Mouse (Mus musculus) liver, embryonic 13.5 days (tissue): Measurements from ENCODE around the gene Dctn3. TPM values are rescaled to one million over a fixed set of nuclear protein-coding genes. Genes with fewer than 3 reads are reported as not detected.

Experiments
- ATAC-seq: fragments of 200-750 bp; cut with Nextera tagmentation; 2 replicates; pipeline ENCODE4 v1.8.0; 2017; ENCODE audit warnings: low read depth, mild to moderate bottlenecking, moderate number of reproducible peaks, moderate library complexity
- DNase-seq: peaks from one replicate; pipeline ENCODE4 v3.0.0; 2022
- H3K27ac ChIP-seq: fragments of 300-500 bp; sonication (generic); 2 replicates; pipeline ENCODE4 v1.5.1; 2015; ENCODE audit warnings: moderate library complexity, mild to moderate bottlenecking, inconsistent platforms
- H3K27me3 ChIP-seq: fragments of 300-500 bp; sonication (generic); 2 replicates; pipeline ENCODE4 v1.6.1; 2015; ENCODE audit warnings: mild to moderate bottlenecking, inconsistent platforms
- H3K36me3 ChIP-seq: fragments of 300-500 bp; sonication (generic); 2 replicates; pipeline ENCODE4 v1.6.1; 2015; ENCODE audit warnings: mild to moderate bottlenecking, inconsistent platforms
- H3K4me1 ChIP-seq: fragments of 300-500 bp; sonication (generic); replicated peaks from 2 replicates; pipeline ENCODE4 v1.6.1; 2015; ENCODE audit warnings: inconsistent platforms
- H3K4me2 ChIP-seq: fragments of 300-500 bp; sonication (generic); 2 replicates; pipeline ENCODE4 v1.6.1; 2015; ENCODE audit warnings: inconsistent platforms, mild to moderate bottlenecking, moderate library complexity
- H3K4me3 ChIP-seq: fragments of 300-500 bp; sonication (generic); replicated peaks from 2 replicates; pipeline ENCODE4 v1.5.1; 2015; ENCODE audit warnings: mild to moderate bottlenecking, inconsistent platforms
- H3K9ac ChIP-seq: fragments of 300-500 bp; sonication (generic); 2 replicates; pipeline ENCODE4 v1.6.1; 2015; ENCODE audit warnings: mild to moderate bottlenecking, inconsistent platforms
- H3K9me3 ChIP-seq: fragments of 300-500 bp; sonication (generic); replicated peaks from 2 replicates; pipeline ENCODE4 v1.6.1; 2016; ENCODE audit warnings: inconsistent platforms
- WGBS: fragments of 180-500 bp; shearing (Covaris S2); methylation state at CpG from one replicate; pipeline ENCODE4 v1.1.7; 2015; ENCODE audit not compliant: insufficient replicate concordance; 5-methylcytosine and 5-hydroxymethylcytosine counted together
- polyA plus RNA-seq: library from polyadenylated mRNA; unstranded; fragments of >200 nt; fragmentation: Nextera tagmentation; extraction: Ambion mirVana; gene quantifications from 2 replicates; pipeline ENCODE4 v1.2.1, GENCODE M21; 2015

Dctn3 gene
- polyA plus RNA-seq, 1 experiment from 2014 or later, result 90.0 TPM

GRCm38 (mm10) chr4:41681947-41682346 is 41.0 kb downstream of the Dctn3 start:
- Histone ChIP-seq H3K4me2 (no peak overlapping the region), H3K36me3 (no peaks in the 10 kb centered on the region), H3K27me3 (peaks cover 62% of the 10 kb centered on the region), H3K4me3 (no peak overlapping the region), H3K9ac (no peak overlapping the region), H3K9me3 (no peaks in the 10 kb centered on the region), H3K27ac (no peak overlapping the region), H3K4me1 (no peaks in the 10 kb centered on the region)
- 67% methylated on average over 10 of the region's 10 CpGs for WGBS
- no peak for DNase-seq
- ATAC-seq, result no peak

- H3K27ac ChIP-seq, result no peak overlapping the region
- ATAC-seq (no peak), DNase-seq (no peak)
- no peak overlapping the region for H3K4me3 ChIP-seq
- H3K9ac ChIP-seq, result no peak overlapping the region
- H3K27me3 ChIP-seq, result peaks cover 63% of the 10 kb centered on the region
- H3K4me1 ChIP-seq, result no peaks in the 10 kb centered on the region
- no peaks in the 10 kb centered on the region for H3K36me3 ChIP-seq
- WGBS, result 48% methylated on average over 4 of the region's 4 CpGs
- no peak overlapping the region for H3K4me2 ChIP-seq
- no peaks in the 10 kb centered on the region for H3K9me3 ChIP-seq
Measured at GRCm38 (mm10) chr4:41681176-41681575, 41.8 kb downstream of the Dctn3 start.

GRCm38 (mm10) chr4:41679291-41679690 is 43.7 kb downstream of the Dctn3 start:
- ATAC-seq (no peak), DNase-seq (no peak)
- 70% methylated on average over 1 of the region's 2 CpGs for WGBS
- Histone ChIP-seq H3K4me1 (no peaks in the 10 kb centered on the region), H3K4me2 (no peak overlapping the region), H3K9me3 (no peaks in the 10 kb centered on the region), H3K36me3 (no peaks in the 10 kb centered on the region), H3K4me3 (no peak overlapping the region), H3K9ac (no peak overlapping the region), H3K27ac (no peak overlapping the region), H3K27me3 (peaks cover 62% of the 10 kb centered on the region)

- no peak overlapping the region for H3K4me3 ChIP-seq
- H3K36me3 ChIP-seq, result no peaks in the 10 kb centered on the region
- H3K27me3 ChIP-seq, result peaks cover 58% of the 10 kb centered on the region
- H3K9me3 ChIP-seq, result no peaks in the 10 kb centered on the region
- H3K9ac ChIP-seq, result no peak overlapping the region
- no peak overlapping the region for H3K27ac ChIP-seq
- DNase-seq (no peak), ATAC-seq (no peak)
- 57% methylated on average over 6 of the region's 6 CpGs for WGBS
- no peak overlapping the region for H3K4me2 ChIP-seq
- no peaks in the 10 kb centered on the region for H3K4me1 ChIP-seq
Measured at GRCm38 (mm10) chr4:41678863-41679262, 44.1 kb downstream of the Dctn3 start.

- WGBS, result 44% methylated on average over 11 of the region's 13 CpGs
- Histone ChIP-seq H3K9ac (no peak overlapping the region), H3K4me1 (no peaks in the 10 kb centered on the region), H3K4me3 (no peak overlapping the region), H3K4me2 (no peak overlapping the region), H3K9me3 (no peaks in the 10 kb centered on the region), H3K27ac (no peak overlapping the region), H3K27me3 (peaks cover 58% of the 10 kb centered on the region), H3K36me3 (no peaks in the 10 kb centered on the region)
- ATAC-seq (no peak), DNase-seq (no peak)
Measured at GRCm38 (mm10) chr4:41677006-41677629, 45.9 kb downstream of the Dctn3 start.

GRCm38 (mm10) chr4:41676248-41677005 is 46.5 kb downstream of the Dctn3 start:
- H3K9ac ChIP-seq, result no peak overlapping the region
- no peak overlapping the region for H3K27ac ChIP-seq
- H3K4me3 ChIP-seq, result no peak overlapping the region
- DNase-seq (no peak), ATAC-seq (no peak)
- peaks cover 53% of the 10 kb centered on the region for H3K27me3 ChIP-seq
- 36% methylated on average over 17 of the region's 17 CpGs for WGBS
- H3K9me3 ChIP-seq, result no peaks in the 10 kb centered on the region
- H3K4me2 ChIP-seq, result no peak overlapping the region
- H3K36me3 ChIP-seq, result no peaks in the 10 kb centered on the region
- no peaks in the 10 kb centered on the region for H3K4me1 ChIP-seq

GRCm38 (mm10) chr4:41673186-41673585 is 49.8 kb downstream of the Dctn3 start:
- ATAC-seq (no peak), DNase-seq (no peak)
- H3K27ac ChIP-seq, result no peak overlapping the region
- H3K27me3 ChIP-seq, result peaks cover 32% of the 10 kb centered on the region
- H3K9ac ChIP-seq, result no peak overlapping the region
- H3K9me3 ChIP-seq, result no peaks in the 10 kb centered on the region
- H3K4me3 ChIP-seq, result no peak overlapping the region
- H3K4me1 ChIP-seq, result no peaks in the 10 kb centered on the region
- WGBS, result 63% methylated on average over 19 of the region's 19 CpGs
- no peaks in the 10 kb centered on the region for H3K36me3 ChIP-seq
- no peak overlapping the region for H3K4me2 ChIP-seq

- H3K9ac ChIP-seq, result no peak overlapping the region
- H3K36me3 ChIP-seq, result no peaks in the 10 kb centered on the region
- DNase-seq (no peak), ATAC-seq (no peak)
- H3K4me2 ChIP-seq, result no peak overlapping the region
- H3K4me3 ChIP-seq, result no peak overlapping the region
- no peaks in the 10 kb centered on the region for H3K4me1 ChIP-seq
- 29% methylated on average over 8 of the region's 8 CpGs for WGBS
- H3K27ac ChIP-seq, result no peak overlapping the region
- no peaks in the 10 kb centered on the region for H3K9me3 ChIP-seq
- peaks cover 26% of the 10 kb centered on the region for H3K27me3 ChIP-seq
Measured at GRCm38 (mm10) chr4:41672522-41672963, 50.4 kb downstream of the Dctn3 start.

- Histone ChIP-seq H3K36me3 (no peaks in the 10 kb centered on the region), H3K9ac (no peak overlapping the region), H3K4me3 (no peak overlapping the region), H3K27ac (no peak overlapping the region), H3K4me2 (no peak overlapping the region), H3K4me1 (no peaks in the 10 kb centered on the region), H3K9me3 (no peaks in the 10 kb centered on the region), H3K27me3 (peaks cover 22% of the 10 kb centered on the region)
- 20% methylated on average over 8 of the region's 8 CpGs for WGBS
- ATAC-seq, result no peak
- no peak for DNase-seq
Measured at GRCm38 (mm10) chr4:41671963-41672480, 50.9 kb downstream of the Dctn3 start.

- Histone ChIP-seq H3K4me1 (no peaks in the 10 kb centered on the region), H3K4me3 (no peak overlapping the region), H3K27me3 (peaks cover 22% of the 10 kb centered on the region; the same call in 1 of the 2 replicates), H3K9ac (no peak overlapping the region), H3K27ac (no peak overlapping the region), H3K4me2 (no peak overlapping the region), H3K9me3 (no peaks in the 10 kb centered on the region), H3K36me3 (no peaks in the 10 kb centered on the region)
- 31% methylated on average over 5 of the region's 5 CpGs for WGBS
- DNase-seq, result no peak
- ATAC-seq, result no peak
Measured at GRCm38 (mm10) chr4:41671500-41671899, 51.5 kb downstream of the Dctn3 start.

- Histone ChIP-seq H3K4me1 (no peaks in the 10 kb centered on the region), H3K27ac (no peak overlapping the region), H3K4me2 (no peak overlapping the region), H3K9me3 (no peaks in the 10 kb centered on the region), H3K9ac (no peak overlapping the region), H3K36me3 (no peaks in the 10 kb centered on the region), H3K27me3 (peaks cover 22% of the 10 kb centered on the region; the same call in 1 of the 2 replicates), H3K4me3 (no peak overlapping the region)
- ATAC-seq, result no peak
- no peak for DNase-seq
- 69% methylated on average over 18 of the region's 18 CpGs for WGBS
Measured at GRCm38 (mm10) chr4:41670836-41671235, 52.1 kb downstream of the Dctn3 start.
